Mouse (Mus musculus) hindbrain, embryonic 13.5 days (tissue): ENCODE measurements around the gene Mroh8. TPM values are rescaled to one million over a fixed set of nuclear protein-coding genes. Genes with fewer than 3 reads are reported as not detected.
"Not testable (repeated sequence)": the region's sequence is repeated elsewhere in the genome, so short reads cannot be mapped to it uniquely, and the experiment has no call there.

Source experiments
- ATAC-seq: fragments of 200-750 bp; cut with Nextera tagmentation; 2 replicates; pipeline ENCODE4 v1.8.0; 2017; ENCODE audit warnings: moderate TSS enrichment; ENCODE audit not compliant: low FRiP score
- H3K27ac ChIP-seq: fragments of 300-500 bp; sonication (generic); 2 replicates; pipeline ENCODE4 v1.5.1; 2015; ENCODE audit warnings: inconsistent platforms, mild to moderate bottlenecking, moderate library complexity
- H3K27me3 ChIP-seq: fragments of 300-500 bp; sonication (generic); 2 replicates; pipeline ENCODE4 v1.6.1; 2015; ENCODE audit warnings: mild to moderate bottlenecking, inconsistent platforms
- H3K36me3 ChIP-seq: fragments of 300-500 bp; sonication (generic); 2 replicates; pipeline ENCODE4 v1.6.1; 2015; ENCODE audit warnings: mild to moderate bottlenecking, inconsistent platforms
- H3K4me1 ChIP-seq: fragments of 300-500 bp; sonication (generic); replicated peaks from 2 replicates; pipeline ENCODE4 v1.6.1; 2015; ENCODE audit warnings: inconsistent platforms
- H3K4me2 ChIP-seq: fragments of 300-500 bp; sonication (generic); 2 replicates; pipeline ENCODE4 v1.6.1; 2015; ENCODE audit warnings: inconsistent platforms, mild to moderate bottlenecking, moderate library complexity
- H3K4me3 ChIP-seq: fragments of 300-500 bp; sonication (generic); 2 replicates; pipeline ENCODE4 v1.5.1; 2015; ENCODE audit warnings: mild to moderate bottlenecking, inconsistent platforms
- H3K9ac ChIP-seq: fragments of 300-500 bp; sonication (generic); 2 replicates; pipeline ENCODE4 v1.6.1; 2015; ENCODE audit warnings: mild to moderate bottlenecking, inconsistent platforms
- H3K9me3 ChIP-seq: fragments of 300-500 bp; sonication (generic); 2 replicates; pipeline ENCODE4 v1.6.1; 2016; ENCODE audit warnings: inconsistent platforms
- WGBS: fragments of 180-500 bp; shearing (Covaris S2); methylation state at CpG from one replicate; pipeline ENCODE4 v1.1.7; 2015; 5-methylcytosine and 5-hydroxymethylcytosine counted together
- polyA plus RNA-seq: library from polyadenylated mRNA; unstranded; fragments of >200 nt; fragmentation: Nextera tagmentation; extraction: Ambion mirVana; gene quantifications from 2 replicates; pipeline ENCODE4 v1.2.1, GENCODE M21; 2015

Gene Mroh8
- polyA plus RNA-seq, 1 experiment from 2014 or later, result 0.43 TPM

DNA sequence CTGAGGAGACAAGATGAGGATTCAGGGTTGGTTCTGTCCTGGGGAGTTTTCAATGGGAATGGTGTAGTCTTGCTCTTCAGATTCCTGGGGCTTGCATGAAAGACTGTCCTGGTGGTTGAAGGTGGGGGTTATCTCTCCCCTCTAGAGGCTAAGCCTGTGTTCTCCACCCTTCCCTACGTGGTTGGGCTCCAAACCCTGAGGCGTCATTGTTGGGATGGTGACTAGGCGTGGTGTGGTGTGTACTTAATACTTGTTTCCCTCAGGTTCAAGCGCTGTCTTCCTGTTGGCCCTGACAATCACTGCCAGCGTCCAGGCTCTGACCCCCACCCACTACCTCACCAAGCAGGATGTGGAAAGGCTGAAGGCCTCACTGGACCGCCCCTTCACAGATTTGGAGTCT is 4.0 kb upstream of the Mroh8 start:
- Histone ChIP-seq H3K4me1 (peaks cover 17% of the 10 kb centered on the region), H3K9me3 (no peaks in the 10 kb centered on the region), H3K4me2 (no peak overlapping the region), H3K4me3 (no peak overlapping the region), H3K27me3 (no peaks in the 10 kb centered on the region), H3K36me3 (peaks cover 48% of the 10 kb centered on the region), H3K9ac (0 out of 2 replicates have a peak overlapping the region, but pooled peaks have one; percentile 2), H3K27ac (no peak overlapping the region)
- no peak for ATAC-seq
- 93% methylated on average over 6 of the region's 6 CpGs for WGBS

DNA sequence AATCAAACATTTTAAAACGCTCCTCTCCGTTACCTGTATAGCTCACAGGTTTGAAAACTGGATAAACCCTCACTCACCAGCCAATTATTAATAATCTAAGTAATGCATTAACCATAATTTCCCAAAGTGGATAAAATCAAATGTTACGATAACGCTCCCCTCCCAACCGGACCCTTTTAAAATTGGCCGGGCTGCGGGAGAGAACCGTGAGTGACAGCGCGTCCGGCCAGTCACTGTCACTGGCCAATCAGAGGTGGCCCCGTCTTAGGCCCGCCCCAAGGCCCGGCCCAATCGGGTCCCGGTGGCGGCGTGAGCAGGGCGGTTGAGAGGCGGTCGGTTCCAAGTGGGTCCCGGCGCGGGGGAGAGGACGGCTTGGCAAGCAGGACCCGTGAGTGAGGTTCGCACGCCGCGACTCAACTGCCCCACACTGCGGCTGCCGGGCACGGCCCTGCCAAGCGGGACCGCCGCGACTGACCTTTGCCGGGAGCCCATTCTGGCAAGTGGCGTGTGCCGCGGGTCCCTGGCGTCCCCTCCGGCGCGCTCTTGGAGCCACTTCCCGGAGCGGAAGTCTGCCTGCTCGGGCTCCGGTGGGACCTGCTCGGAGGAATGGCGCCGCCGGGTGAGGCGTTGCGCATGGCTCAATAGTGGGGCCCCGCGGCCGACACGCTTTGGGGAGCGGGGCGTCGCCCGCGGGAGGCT is 483 bp downstream of the Mroh8 start, which contains the start of gene Rpn2:
Rpn2 (plus strand) TSS at position 301 of the 699 bp plus-strand sequence.
- H3K9me3 ChIP-seq, result no peaks in the 10 kb centered on the region
- ATAC-seq, result peak; percentile 100

DNA sequence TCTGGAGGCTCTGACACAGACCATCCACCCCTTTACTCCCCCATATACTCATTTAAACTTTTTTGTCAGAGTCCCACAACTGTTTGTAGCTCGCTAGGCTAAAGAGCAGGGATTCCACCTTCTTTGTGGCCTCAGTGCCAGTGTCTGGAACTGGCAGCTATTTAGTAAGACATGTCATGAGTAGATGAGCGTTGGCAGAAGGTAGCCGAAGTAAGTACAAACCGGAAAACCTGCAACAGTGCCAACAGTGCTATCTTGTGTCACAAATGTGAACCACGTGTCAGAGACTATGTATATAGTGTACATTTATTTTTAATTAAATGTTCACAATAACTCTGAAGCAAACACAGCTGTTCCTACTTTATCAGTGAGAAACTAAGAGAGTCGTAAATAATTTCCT is 15.5 kb downstream of the Mroh8 start:
- Histone ChIP-seq H3K27me3 (no peaks in the 10 kb centered on the region), H3K36me3 (no peaks in the 10 kb centered on the region), H3K4me1 (no peaks in the 10 kb centered on the region), H3K9me3 (no peaks in the 10 kb centered on the region), H3K4me2 (no peak overlapping the region), H3K4me3 (no peak overlapping the region), H3K9ac (no peak overlapping the region), H3K27ac (no peak overlapping the region)
- ATAC-seq, result no peak
- 85% methylated on average over 6 of the region's 6 CpGs for WGBS

More for the DNA sequence above, 483 bp downstream of the Mroh8 start, which contains the start of gene Rpn2:
- H3K27me3 ChIP-seq, result no peaks in the 10 kb centered on the region
- peaks cover 20% of the 10 kb centered on the region for H3K4me1 ChIP-seq
- peaks cover 15% of the 10 kb centered on the region for H3K36me3 ChIP-seq
- H3K4me2 ChIP-seq, result peak within 1 kb of the TSS; percentile 82
- H3K4me3 ChIP-seq, result peak within 1 kb of the TSS; percentile 98
- H3K27ac ChIP-seq, result peak within 1 kb of the TSS; percentile 95
- WGBS, result under 1% methylated on average over 64 of the region's 64 CpGs
- peak within 1 kb of the TSS; percentile 96 for H3K9ac ChIP-seq

DNA sequence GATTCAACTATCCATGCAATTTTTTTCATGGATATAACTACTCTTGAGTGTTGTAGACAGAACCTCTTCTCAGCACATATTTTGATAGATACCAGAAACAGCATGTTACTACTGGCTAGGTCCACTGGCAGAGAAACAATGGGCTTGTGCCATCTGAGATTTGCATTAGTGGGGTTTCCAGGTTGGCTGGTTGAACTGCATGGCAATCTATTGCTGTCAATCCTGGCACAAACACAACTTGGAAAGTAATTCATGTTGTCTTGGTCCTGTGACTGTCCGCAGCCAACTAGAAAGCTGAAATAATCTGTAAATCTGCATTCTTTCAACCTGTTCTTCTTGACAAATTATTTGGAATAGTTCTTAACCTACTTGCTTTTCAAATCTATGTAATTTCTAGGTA is 16.2 kb downstream of the Mroh8 start:
- 98% methylated on average over 1 of the region's 1 CpGs for WGBS
- no peak overlapping the region for H3K9ac ChIP-seq

DNA sequence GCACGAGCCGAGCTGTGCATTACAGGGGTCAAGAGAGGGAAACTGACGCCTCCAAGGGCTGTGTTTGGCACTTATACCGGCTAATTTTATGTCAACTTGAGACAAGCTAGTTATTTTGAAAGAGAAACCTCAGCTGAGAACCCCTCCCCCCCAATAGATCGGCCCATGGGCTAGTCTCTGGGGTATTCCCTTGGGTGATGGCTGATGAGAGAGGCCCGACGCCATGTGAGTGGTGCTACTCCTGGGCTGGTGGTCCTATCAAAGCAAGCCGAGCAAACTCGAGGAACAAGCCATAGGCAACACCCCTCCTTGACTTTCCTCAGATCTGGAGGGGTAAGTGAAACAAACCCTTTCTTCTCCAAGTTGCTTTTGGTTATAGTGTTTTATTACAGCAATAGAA is 16.8 kb downstream of the Mroh8 start:
- H3K27me3 ChIP-seq, result no peaks in the 10 kb centered on the region
- ATAC-seq, result no peak

More for the DNA sequence above, 16.2 kb downstream of the Mroh8 start:
- H3K27ac ChIP-seq, result no peak overlapping the region
- no peak for ATAC-seq
- no peak overlapping the region for H3K4me3 ChIP-seq
- no peaks in the 10 kb centered on the region for H3K36me3 ChIP-seq
- no peaks in the 10 kb centered on the region for H3K4me1 ChIP-seq
- H3K4me2 ChIP-seq, result no peak overlapping the region
- no peaks in the 10 kb centered on the region for H3K9me3 ChIP-seq
- no peaks in the 10 kb centered on the region for H3K27me3 ChIP-seq

DNA sequence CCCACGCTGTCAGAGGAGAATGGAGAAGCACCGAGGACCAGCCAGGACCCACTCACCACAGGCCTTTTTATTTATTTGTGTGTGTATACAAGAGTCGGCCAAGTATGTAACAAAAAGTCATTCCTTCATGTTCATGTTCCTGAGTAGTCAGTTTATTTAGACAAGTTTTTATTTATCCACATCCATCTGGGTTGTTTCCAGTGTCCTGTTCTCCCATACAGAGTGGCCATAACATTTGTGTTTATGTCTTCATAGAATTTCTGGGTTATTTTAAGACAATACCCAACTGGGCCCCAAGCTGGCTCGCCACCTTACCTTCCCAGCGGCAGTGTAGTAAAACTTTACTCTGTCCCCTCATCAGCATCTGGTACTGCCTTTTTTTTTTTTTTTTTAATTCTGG is 17.4 kb downstream of the Mroh8 start:
- no peak for ATAC-seq
- Histone ChIP-seq H3K4me2 (no peak overlapping the region), H3K4me1 (no peaks in the 10 kb centered on the region), H3K4me3 (no peak overlapping the region), H3K27ac (no peak overlapping the region), H3K9me3 (no peaks in the 10 kb centered on the region), H3K36me3 (no peaks in the 10 kb centered on the region), H3K9ac (no peak overlapping the region), H3K27me3 (no peaks in the 10 kb centered on the region)
- 82% methylated on average over 5 of the region's 5 CpGs for WGBS

More for the DNA sequence above, 16.8 kb downstream of the Mroh8 start:
- H3K27ac ChIP-seq, result no peak overlapping the region
- H3K4me3 ChIP-seq, result no peak overlapping the region
- no peaks in the 10 kb centered on the region for H3K36me3 ChIP-seq
- 75% methylated on average over 9 of the region's 9 CpGs for WGBS
- no peaks in the 10 kb centered on the region for H3K4me1 ChIP-seq
- no peak overlapping the region for H3K9ac ChIP-seq
- H3K4me2 ChIP-seq, result no peak overlapping the region
- no peaks in the 10 kb centered on the region for H3K9me3 ChIP-seq

DNA sequence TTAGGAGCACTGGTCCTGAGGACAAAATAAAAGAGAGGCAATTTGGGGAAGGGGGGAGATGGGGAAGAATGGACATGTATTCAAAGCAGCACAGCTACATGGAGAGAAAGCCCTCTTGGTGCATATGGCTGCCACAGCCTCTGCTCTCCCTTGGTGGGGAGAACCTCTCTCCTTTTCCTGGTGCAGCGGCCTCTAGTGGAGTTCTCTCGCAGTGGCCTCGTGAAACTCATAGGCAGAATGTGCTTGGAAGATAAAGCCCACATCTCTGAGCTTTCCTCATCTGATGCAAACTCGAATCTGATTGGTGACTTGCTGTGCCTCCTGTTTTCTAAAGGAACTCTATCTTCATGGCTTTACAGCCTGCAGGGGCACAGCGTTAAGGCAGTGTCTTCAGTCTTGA is 19.6 kb downstream of the Mroh8 start:
- Histone ChIP-seq H3K27ac (no peak overlapping the region), H3K36me3 (no peaks in the 10 kb centered on the region), H3K27me3 (no peaks in the 10 kb centered on the region), H3K4me3 (no peak overlapping the region), H3K9me3 (no peaks in the 10 kb centered on the region), H3K4me2 (no peak overlapping the region), H3K9ac (no peak overlapping the region), H3K4me1 (no peaks in the 10 kb centered on the region)
- WGBS, result 6% methylated on average over 5 of the region's 5 CpGs
- no peak for ATAC-seq

DNA sequence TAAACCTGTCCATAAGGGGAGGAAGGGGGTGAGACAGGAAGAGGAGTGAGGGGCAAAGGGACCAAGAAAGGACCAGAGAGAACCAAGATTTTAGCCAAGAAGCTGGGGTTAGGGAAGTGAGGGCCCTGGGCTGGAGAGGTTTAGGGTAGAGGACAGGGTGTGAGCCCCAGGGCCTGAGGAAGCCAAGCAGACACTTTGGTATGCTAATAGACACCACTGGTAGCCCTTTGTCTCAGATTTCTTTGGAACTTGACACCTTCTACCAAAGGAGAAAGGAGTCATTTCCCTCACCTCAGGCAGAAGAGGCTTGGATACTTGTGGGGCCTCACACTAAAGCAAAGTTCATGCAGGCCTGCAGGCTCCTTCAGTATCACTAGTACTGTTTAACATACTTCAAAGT is 31.2 kb downstream of the Mroh8 start:
- Histone ChIP-seq H3K27ac (no peak overlapping the region), H3K27me3 (no peaks in the 10 kb centered on the region), H3K4me1 (no peaks in the 10 kb centered on the region), H3K36me3 (no peaks in the 10 kb centered on the region), H3K9me3 (no peaks in the 10 kb centered on the region), H3K4me2 (no peak overlapping the region), H3K4me3 (no peak overlapping the region), H3K9ac (no peak overlapping the region)
- no peak for ATAC-seq

DNA sequence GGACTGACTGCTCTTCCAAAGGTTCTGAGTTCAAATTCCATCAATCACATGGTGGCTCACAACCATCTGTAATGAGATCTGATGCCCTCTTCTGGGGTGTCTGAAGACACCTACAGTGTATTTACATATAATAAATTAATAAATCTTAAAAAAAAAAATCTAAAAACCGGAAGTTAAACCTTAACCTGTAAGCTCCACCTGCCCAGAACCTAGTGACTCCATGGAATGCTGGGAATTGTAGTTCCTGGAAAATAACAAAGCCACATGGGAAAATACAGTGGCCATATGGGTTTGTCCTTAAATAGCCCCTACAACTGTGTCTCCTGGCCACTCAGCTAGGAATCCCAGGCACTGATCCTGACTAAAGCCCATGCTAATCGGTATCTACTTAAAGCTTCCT is 33.7 kb downstream of the Mroh8 start:
- ATAC-seq, result no peak
- WGBS, result 78% methylated on average over 2 of the region's 2 CpGs
- no peaks in the 10 kb centered on the region for H3K4me1 ChIP-seq
- H3K36me3 ChIP-seq, result no peaks in the 10 kb centered on the region
- H3K27me3 ChIP-seq, result no peaks in the 10 kb centered on the region
- H3K4me3 ChIP-seq, result no peak overlapping the region
- no peaks in the 10 kb centered on the region for H3K9me3 ChIP-seq
- no peak overlapping the region for H3K9ac ChIP-seq
- H3K27ac ChIP-seq, result no peak overlapping the region
- H3K4me2 ChIP-seq, result no peak overlapping the region

DNA sequence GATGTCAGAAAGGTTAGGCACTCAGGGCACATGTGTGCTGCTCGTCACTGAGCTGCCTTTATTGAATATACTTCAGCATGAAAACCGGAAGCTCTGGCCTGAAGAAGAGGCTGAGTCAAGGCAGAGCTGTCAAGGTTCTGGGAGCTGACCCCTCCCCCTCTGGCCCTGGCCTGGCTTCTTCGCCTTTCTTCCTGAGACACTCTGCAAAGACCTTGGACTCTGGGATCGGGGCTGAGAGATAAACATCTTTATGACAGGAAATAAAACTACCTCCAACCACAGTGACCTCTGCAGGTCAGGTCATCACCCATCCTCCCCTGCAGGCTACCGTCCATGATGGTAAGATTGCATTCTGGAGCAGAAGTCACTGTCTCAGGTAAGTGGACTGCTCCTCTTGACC is 34.3 kb downstream of the Mroh8 start:
- WGBS, result 66% methylated on average over 5 of the region's 5 CpGs
- no peaks in the 10 kb centered on the region for H3K36me3 ChIP-seq
- no peak overlapping the region for H3K4me3 ChIP-seq
- no peaks in the 10 kb centered on the region for H3K4me1 ChIP-seq
- no peaks in the 10 kb centered on the region for H3K9me3 ChIP-seq
- H3K4me2 ChIP-seq, result no peak overlapping the region
- no peak overlapping the region for H3K27ac ChIP-seq
- no peak overlapping the region for H3K9ac ChIP-seq
- ATAC-seq, result no peak
- no peaks in the 10 kb centered on the region for H3K27me3 ChIP-seq

DNA sequence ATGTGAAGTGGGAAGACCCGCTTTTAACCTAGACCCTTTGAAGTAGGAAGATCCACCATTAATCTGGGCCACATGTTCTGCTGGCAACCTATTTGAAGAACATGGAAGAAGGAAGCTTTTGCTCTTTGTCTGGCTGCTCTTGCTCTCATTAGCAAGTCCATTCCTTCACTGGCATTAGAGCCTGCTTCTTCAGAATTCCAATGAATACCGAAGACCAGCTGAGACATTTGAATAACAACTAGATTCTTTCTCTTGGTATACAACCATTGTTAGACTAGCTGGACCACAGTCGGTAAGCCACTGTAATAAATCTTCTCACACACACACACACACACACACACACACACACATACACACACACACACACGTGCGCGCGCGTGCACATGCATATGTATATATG is 43.4 kb downstream of the Mroh8 start:
- Histone ChIP-seq H3K9ac (no peak overlapping the region), H3K27ac (no peak overlapping the region), H3K4me1 (0 out of 2 replicates have a peak, but pooled peaks cover 3% of the 10 kb centered on the region), H3K9me3 (no peaks in the 10 kb centered on the region), H3K4me2 (no peak overlapping the region), H3K36me3 (no peaks in the 10 kb centered on the region), H3K27me3 (0 out of 2 replicates have a peak, but pooled peaks cover 2% of the 10 kb centered on the region), H3K4me3 (no peak overlapping the region)
- ATAC-seq, result no peak
- WGBS, result 82% methylated on average over 8 of the region's 8 CpGs

DNA sequence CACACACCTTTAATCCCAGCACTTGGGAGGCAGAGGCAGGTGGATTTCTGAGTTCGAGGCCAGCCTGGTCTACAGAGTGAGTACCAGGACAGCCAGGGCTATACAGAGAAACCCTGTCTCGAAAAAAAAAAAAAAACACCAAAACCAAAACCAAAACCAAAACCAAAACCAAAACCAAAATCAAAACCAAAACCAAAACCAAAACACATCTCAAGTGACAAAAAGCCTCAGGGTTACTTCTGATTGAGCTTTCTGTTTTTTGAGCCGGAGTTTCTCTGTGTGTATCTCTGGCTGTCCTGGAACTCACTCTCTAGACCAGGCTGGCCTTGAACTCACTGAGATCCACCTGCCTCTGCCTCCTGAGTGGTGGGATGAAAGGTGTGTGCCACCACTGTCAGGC is 57.4 kb downstream of the Mroh8 start:
- H3K4me1 ChIP-seq, H3K9ac ChIP-seq, ATAC-seq, H3K27ac ChIP-seq, H3K27me3 ChIP-seq, H3K4me2 ChIP-seq, H3K9me3 ChIP-seq, H3K4me3 ChIP-seq, H3K36me3 ChIP-seq: not testable (repeated sequence)
- 92% methylated on average over 3 of the region's 3 CpGs for WGBS

DNA sequence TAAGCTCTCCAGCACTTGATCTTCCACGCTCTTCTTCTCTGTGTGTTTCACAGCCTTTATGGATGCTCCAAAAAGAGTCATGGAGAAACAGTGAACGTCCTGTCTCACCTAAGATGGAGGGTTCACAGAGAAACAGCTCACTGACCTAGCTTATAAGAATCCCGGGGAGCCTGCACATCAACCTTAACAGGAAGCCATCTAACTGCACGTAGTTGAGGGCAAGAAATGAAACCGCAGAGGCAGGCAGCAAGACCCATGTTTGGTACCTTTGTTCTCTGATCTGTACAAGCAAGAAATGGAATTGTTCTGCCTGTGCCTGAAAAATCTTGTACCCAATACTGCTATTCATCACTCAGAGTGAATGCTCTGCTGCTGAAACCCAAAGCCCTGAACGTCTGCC is 59.2 kb downstream of the Mroh8 start:
- no peak overlapping the region for H3K4me3 ChIP-seq
- no peaks in the 10 kb centered on the region for H3K9me3 ChIP-seq
- no peak overlapping the region for H3K4me2 ChIP-seq
- no peaks in the 10 kb centered on the region for H3K4me1 ChIP-seq
- no peak for ATAC-seq
- H3K9ac ChIP-seq, result no peak overlapping the region
- H3K36me3 ChIP-seq, result no peaks in the 10 kb centered on the region
- WGBS, result 81% methylated on average over 6 of the region's 6 CpGs
- no peak overlapping the region for H3K27ac ChIP-seq
- H3K27me3 ChIP-seq, result no peaks in the 10 kb centered on the region
